Mouse (Mus musculus) c-Kit-positive CD71-negative TER-119-negative erythroid progenitor cells, embryonic 14.5 days (primary cell): ENCODE data around the gene Ccdc88a.

Source experiments
- DNase-seq: peaks from one replicate; pipeline ENCODE4 v3.0.0-alpha.2; 2013; ENCODE audit warnings: low read depth

Gene Ccdc88a

GRCm38 (mm10) chr11:29548504-29549424 is 175.3 kb downstream of the Ccdc88a start:
- DNase-seq = no peak

GRCm38 (mm10) chr11:29549425-29549778 is 175.9 kb downstream of the Ccdc88a start:
- DNase-seq = no peak
